Mouse (Mus musculus) C2C12 (cell line): ENCODE results near the gene Hist1h2bj. TPM values are rescaled to one million over a fixed set of nuclear protein-coding genes. Genes with fewer than 3 reads are reported as not detected.
A peak's percentile ranks its signal among the peaks of the same experiment; 100 is the strongest.
"Not testable (repeated sequence)": the region's sequence is repeated elsewhere in the genome, so short reads cannot be mapped to it uniquely, and the experiment has no call there.

Experiments
- H3K27me3 ChIP-seq: one replicate; pipeline ENCODE4 v1.6.1; 2011; ENCODE audit not compliant: control insufficient read depth, insufficient read depth, insufficient read length
- H3K36me3 ChIP-seq: one replicate; pipeline ENCODE4 v1.6.1; 2011; ENCODE audit not compliant: control insufficient read depth, insufficient read depth
- H3K4me3 ChIP-seq: one replicate; pipeline ENCODE4 v1.5.1; 2011; ENCODE audit warnings: mild to moderate bottlenecking, control low read depth; ENCODE audit not compliant: poor library complexity, insufficient read depth, severe bottlenecking
- H3K79me2 ChIP-seq: one replicate; pipeline ENCODE4 v1.6.1; 2011; ENCODE audit not compliant: control insufficient read depth, insufficient read depth
- H3K79me3 ChIP-seq: one replicate; pipeline ENCODE4 v1.6.1; 2011; ENCODE audit warnings: low read depth, control low read depth
- H3ac ChIP-seq: one replicate; pipeline ENCODE3; 2011; ENCODE audit warnings: low read depth; ENCODE audit not compliant: control insufficient read depth, insufficient read length
- CEBPB ChIP-seq: IDR thresholded peaks from one replicate; pipeline ENCODE4 v1.6.1; 2011; ENCODE audit warnings: low read depth, mild to moderate bottlenecking, control low read depth, moderate library complexity
- CTCF ChIP-seq: IDR thresholded peaks from one replicate; pipeline ENCODE4 v1.5.1; 2011; ENCODE audit not compliant: control insufficient read depth, insufficient read depth, insufficient read length
- FOSL1 ChIP-seq: IDR thresholded peaks from one replicate; pipeline ENCODE4 v1.8.0; 2011; ENCODE audit warnings: mild to moderate bottlenecking, low read length; ENCODE audit not compliant: poor library complexity, insufficient read depth, severe bottlenecking
- MAX ChIP-seq: IDR thresholded peaks from one replicate; pipeline ENCODE4 v1.6.1; 2011; ENCODE audit warnings: mild to moderate bottlenecking, control low read depth
- MYOD1 ChIP-seq: IDR thresholded peaks from one replicate; pipeline ENCODE4 v1.6.1; 2011; ENCODE audit warnings: low read depth; ENCODE audit not compliant: control insufficient read depth, insufficient read length
- MYOG ChIP-seq: IDR thresholded peaks from one replicate; pipeline ENCODE4 v1.6.1; 2011; ENCODE audit not compliant: control insufficient read depth, insufficient read length; ENCODE audit errors: extremely low read depth
- USF1 ChIP-seq: IDR thresholded peaks from one replicate; pipeline ENCODE4 v1.6.1; 2011; ENCODE audit warnings: low read depth, mild to moderate bottlenecking, control low read depth, moderate library complexity
- polyA plus RNA-seq: library from polyadenylated mRNA; unstranded; fragments of >200 nt; fragmentation: generic; extraction: Trizol; gene quantifications from one replicate; pipeline ENCODE4 v1.2.1, GENCODE M21; 2012; ENCODE audit warnings: missing spikeins

The Hist1h2bj gene
- polyA plus RNA-seq, 1 experiment, result 6.8 TPM

DNA sequence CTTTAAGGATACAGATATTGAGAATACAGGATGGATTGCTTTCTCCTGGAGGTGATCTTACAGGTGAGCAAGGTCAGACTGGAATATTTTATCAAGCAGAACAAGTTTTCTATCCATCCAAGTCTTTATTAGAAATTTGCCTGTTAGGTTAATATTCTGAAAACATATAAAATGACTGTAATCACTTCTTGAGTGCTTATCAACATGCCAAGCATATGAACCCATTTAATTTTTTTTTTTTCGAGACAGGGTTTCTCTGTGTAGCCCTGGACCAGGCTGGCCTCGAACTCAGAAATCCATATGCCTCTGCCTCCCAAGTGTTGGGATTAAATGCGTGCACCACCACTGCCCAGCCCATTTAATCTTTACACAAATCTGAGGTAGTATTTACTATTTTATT, 6.0 kb upstream of the Hist1h2bj start:
- TF ChIP-seq MAX (no peak), MYOD1 (no peak), CEBPB (no peak), CTCF (no peak), FOSL1 (no peak), MYOG (no peak), USF1 (no peak)
- no peaks in the 10 kb centered on the region for H3K79me3 ChIP-seq
- no peaks in the 10 kb centered on the region for H3K27me3 ChIP-seq
- H3K79me2 ChIP-seq, result no peaks in the 10 kb centered on the region
- H3ac ChIP-seq, result no peak overlapping the region
- H3K4me3 ChIP-seq, result no peak overlapping the region
- H3K36me3 ChIP-seq, result no peaks in the 10 kb centered on the region

DNA sequence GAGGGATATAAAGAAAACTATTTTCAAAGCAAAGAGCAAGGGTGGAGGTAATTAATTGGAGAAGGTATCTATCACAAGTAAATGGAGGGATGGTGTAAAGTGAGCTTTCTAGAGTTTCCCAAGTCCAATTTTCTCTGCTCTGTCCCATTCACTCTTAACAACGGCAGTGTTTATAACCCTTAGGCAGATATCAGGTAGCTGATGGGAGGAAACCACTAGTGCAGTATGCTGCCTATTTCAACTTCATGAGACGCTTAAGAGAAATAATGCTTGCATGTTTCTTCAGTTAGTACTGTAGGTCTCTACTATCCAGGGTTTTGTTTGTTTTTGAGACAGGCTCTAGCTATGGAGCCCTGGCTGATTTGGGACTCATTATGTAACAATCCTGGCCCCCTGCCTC, 5.6 kb upstream of the Hist1h2bj start:
- Histone ChIP-seq H3K27me3 (no peaks in the 10 kb centered on the region), H3K4me3 (no peak overlapping the region), H3ac (no peak overlapping the region), H3K79me2 (no peaks in the 10 kb centered on the region), H3K36me3 (no peaks in the 10 kb centered on the region), H3K79me3 (no peaks in the 10 kb centered on the region)
- TF ChIP-seq MYOD1 (no peak), MYOG (no peak), CTCF (no peak), MAX (no peak), FOSL1 (no peak), USF1 (no peak), CEBPB (no peak)

DNA sequence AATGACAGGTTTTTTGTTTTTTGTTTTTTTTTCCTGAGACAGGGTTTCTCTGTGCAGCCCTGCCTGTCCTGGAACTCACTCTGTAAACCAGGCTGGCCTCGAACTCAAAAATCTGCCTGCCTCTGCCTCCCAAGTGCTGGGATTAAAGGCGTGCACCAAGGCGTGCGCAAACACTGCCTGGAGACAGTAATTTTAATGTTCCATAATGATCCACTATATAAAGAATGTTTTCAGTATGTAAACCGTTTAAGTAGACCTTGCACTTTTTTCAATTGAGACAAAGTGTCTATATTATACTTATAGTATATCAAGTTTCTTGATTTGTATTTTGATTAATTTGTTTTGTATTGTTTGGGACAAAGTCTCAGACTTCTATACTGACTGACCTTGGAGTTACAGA, 3.6 kb upstream of the Hist1h2bj start:
- H3ac ChIP-seq, result no peak overlapping the region
- H3K79me3 ChIP-seq, result no peaks in the 10 kb centered on the region
- H3K36me3 ChIP-seq, result no peaks in the 10 kb centered on the region
- H3K79me2 ChIP-seq, result no peaks in the 10 kb centered on the region
- TF ChIP-seq FOSL1 (no peak), MYOD1 (no peak), MYOG (no peak), CEBPB (no peak), CTCF (no peak), MAX (no peak), USF1 (no peak)
- H3K27me3 ChIP-seq, result no peaks in the 10 kb centered on the region
- H3K4me3 ChIP-seq, result no peak overlapping the region

DNA sequence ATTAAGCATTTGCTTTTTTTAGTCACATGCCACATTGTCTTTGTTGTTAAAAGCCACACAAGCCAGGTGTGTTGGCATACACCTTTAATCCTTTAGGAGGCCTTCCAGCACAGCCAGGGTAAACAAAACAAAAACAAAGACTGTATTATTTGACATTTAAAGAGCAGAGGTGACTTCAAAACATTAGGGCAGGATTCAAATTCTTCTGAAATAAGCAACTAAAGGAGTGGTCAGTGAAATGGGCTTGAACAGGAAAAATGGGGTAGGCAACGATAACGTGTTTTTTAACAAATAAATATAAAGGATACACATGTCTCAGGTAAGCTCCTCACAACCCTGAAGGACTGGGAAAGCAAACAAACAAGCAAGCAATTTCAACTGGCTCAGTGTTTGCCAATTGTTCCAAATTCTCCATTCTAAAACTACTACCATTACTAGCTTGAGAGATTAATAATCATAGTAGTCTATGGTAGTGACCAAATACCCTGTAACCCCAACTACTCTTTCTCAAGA, 3.0 kb upstream of the Hist1h2bj start:
- Histone ChIP-seq H3ac (peak overlapping the region; percentile 27), H3K27me3 (no peaks in the 10 kb centered on the region), H3K4me3 (peak overlapping the region; percentile 15), H3K79me3 (no peaks in the 10 kb centered on the region), H3K36me3 (no peaks in the 10 kb centered on the region), H3K79me2 (no peaks in the 10 kb centered on the region)
- TF ChIP-seq CEBPB, result no peak
- TF ChIP-seq FOSL1, result no peak
- TF ChIP-seq MAX, result no peak

DNA sequence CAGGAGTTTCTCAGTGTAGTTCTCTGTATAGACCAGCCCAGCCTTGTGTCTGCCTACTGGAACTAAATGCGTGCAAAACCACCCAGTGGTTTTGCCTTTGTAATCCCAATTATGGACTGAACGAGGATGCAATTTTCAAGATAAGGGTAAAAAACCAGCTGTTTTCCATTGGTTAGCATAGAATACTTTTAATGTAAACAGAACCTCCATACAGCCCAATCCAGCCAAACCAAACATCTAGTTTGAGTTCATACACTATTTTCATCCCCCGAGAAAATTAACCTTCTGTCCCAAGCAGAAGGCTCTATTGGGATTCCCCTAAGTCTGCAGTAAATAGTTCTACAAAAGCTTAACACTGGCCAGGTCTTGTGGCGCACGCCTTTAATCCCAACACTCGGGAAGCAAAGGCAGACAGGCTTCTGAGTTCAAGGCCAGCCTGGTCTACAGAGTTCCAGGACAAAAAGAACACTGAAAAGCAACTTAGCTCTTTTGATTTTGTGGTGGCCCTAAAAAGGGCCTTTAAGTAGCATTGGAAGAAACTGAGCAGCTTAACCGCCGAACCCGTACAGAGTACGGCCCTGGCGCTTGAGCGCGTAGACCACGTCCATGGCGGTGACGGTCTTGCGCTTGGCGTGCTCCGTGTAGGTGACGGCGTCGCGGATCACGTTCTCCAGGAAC, 2.4 kb upstream of the Hist1h2bj start:
- Histone ChIP-seq H3K36me3 (no peaks in the 10 kb centered on the region), H3K4me3 (peak overlapping the region; percentile 16), H3ac (peak overlapping the region; percentile 64), H3K79me2 (no peaks in the 10 kb centered on the region), H3K79me3 (no peaks in the 10 kb centered on the region), H3K27me3 (no peaks in the 10 kb centered on the region)
- TF ChIP-seq MYOG (no peak), FOSL1 (no peak), MYOD1 (no peak), MAX (no peak), CTCF (no peak), CEBPB (no peak)

DNA sequence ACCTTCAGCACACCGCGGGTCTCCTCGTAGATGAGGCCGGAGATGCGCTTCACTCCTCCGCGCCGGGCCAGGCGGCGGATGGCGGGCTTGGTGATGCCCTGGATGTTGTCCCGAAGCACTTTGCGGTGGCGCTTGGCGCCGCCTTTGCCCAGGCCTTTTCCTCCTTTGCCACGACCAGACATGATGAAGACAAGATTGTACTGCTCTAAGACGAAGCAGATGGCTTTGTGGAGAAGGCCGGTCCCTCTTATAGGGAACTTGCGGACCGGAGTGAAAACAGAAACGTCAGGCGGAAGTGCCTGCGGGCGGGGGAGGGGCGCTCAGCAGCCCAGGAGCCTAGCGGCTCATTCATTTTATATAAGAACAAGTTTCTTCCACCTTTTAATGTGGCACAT, 1.9 kb upstream of the Hist1h2bj start, which contains the start of gene Hist1h4i:
TSS of gene Hist1h4i (minus strand) at position 221 of the 395 bp plus-strand sequence.
- H3K36me3 ChIP-seq, H3K79me3 ChIP-seq, H3K27me3 ChIP-seq, H3K79me2 ChIP-seq: not testable (repeated sequence)
- Histone ChIP-seq H3ac (peak within 1 kb of the TSS; percentile 87), H3K4me3 (peak within 1 kb of the TSS; percentile 16)
